Mouse (Mus musculus) liver, embryonic 15.5 days (tissue): Measurements from ENCODE around the gene Amelx. TPM values are rescaled to one million over a fixed set of nuclear protein-coding genes. Genes with fewer than 3 reads are reported as not detected.

Source experiments
- ATAC-seq: fragments of 200-750 bp; cut with Nextera tagmentation; 2 replicates; pipeline ENCODE4 v1.8.0; 2017; ENCODE audit warnings: moderate number of reproducible peaks, mild to moderate bottlenecking, moderate library complexity; ENCODE audit not compliant: insufficient read depth
- H3K27ac ChIP-seq: fragments of 300-500 bp; sonication (generic); replicated peaks from 2 replicates; pipeline ENCODE4 v1.5.1; 2015; ENCODE audit warnings: mild to moderate bottlenecking, inconsistent platforms
- H3K27me3 ChIP-seq: fragments of 300-500 bp; sonication (generic); 2 replicates; pipeline ENCODE4 v1.6.1; 2015; ENCODE audit warnings: mild to moderate bottlenecking, inconsistent platforms
- H3K36me3 ChIP-seq: fragments of 300-500 bp; sonication (generic); replicated peaks from 2 replicates; pipeline ENCODE4 v1.6.1; 2015; ENCODE audit warnings: moderate library complexity, mild to moderate bottlenecking, inconsistent platforms
- H3K4me1 ChIP-seq: fragments of 300-500 bp; sonication (generic); replicated peaks from 2 replicates; pipeline ENCODE4 v1.6.1; 2015; ENCODE audit warnings: inconsistent platforms
- H3K4me2 ChIP-seq: fragments of 300-500 bp; sonication (generic); 2 replicates; pipeline ENCODE4 v1.6.1; 2015; ENCODE audit warnings: moderate library complexity, mild to moderate bottlenecking, inconsistent platforms
- H3K4me3 ChIP-seq: fragments of 300-500 bp; sonication (generic); replicated peaks from 2 replicates; pipeline ENCODE4 v1.5.1; 2015; ENCODE audit warnings: mild to moderate bottlenecking, inconsistent platforms
- H3K9ac ChIP-seq: fragments of 300-500 bp; sonication (generic); 2 replicates; pipeline ENCODE4 v1.6.1; 2015; ENCODE audit warnings: moderate library complexity, mild to moderate bottlenecking, inconsistent platforms
- H3K9me3 ChIP-seq: fragments of 300-500 bp; sonication (generic); replicated peaks from 2 replicates; pipeline ENCODE4 v1.6.1; 2016; ENCODE audit warnings: inconsistent platforms
- WGBS: fragments of 180-500 bp; shearing (Covaris S2); methylation state at CpG from one replicate; pipeline ENCODE4 v1.1.7; 2015; ENCODE audit warnings: mixed read lengths; ENCODE audit not compliant: insufficient replicate concordance; 5-methylcytosine and 5-hydroxymethylcytosine counted together
- polyA plus RNA-seq: library from polyadenylated mRNA; unstranded; fragments of >200 nt; fragmentation: Nextera tagmentation; extraction: Ambion mirVana; gene quantifications from 2 replicates; pipeline ENCODE4 v1.2.1, GENCODE M21; 2015

Gene Amelx
- polyA plus RNA-seq, result not detected in 2 replicates

- Histone ChIP-seq H3K36me3 (no peaks in the 10 kb centered on the region), H3K27ac (no peak within 1 kb of the TSS), H3K4me3 (no peak within 1 kb of the TSS), H3K9ac (no peak within 1 kb of the TSS), H3K27me3 (no peaks in the 10 kb centered on the region), H3K4me1 (no peaks in the 10 kb centered on the region), H3K9me3 (no peaks in the 10 kb centered on the region), H3K4me2 (no peak within 1 kb of the TSS)
- WGBS, result 70% methylated on average over 5 of the region's 5 CpGs
- no peak for ATAC-seq
Measured at GRCm38 (mm10) chrX:169187100-169187499, at the start of gene Amelx. TSS of gene Amelx (minus strand) at chrX:169187200.

GRCm38 (mm10) chrX:169222357-169223062 lies 35.5 kb upstream of the Amelx start:
- Histone ChIP-seq H3K9ac (no peak overlapping the region), H3K36me3 (no peaks in the 10 kb centered on the region), H3K4me1 (no peaks in the 10 kb centered on the region), H3K27ac (no peak overlapping the region), H3K9me3 (no peaks in the 10 kb centered on the region), H3K4me2 (no peak overlapping the region), H3K27me3 (no peaks in the 10 kb centered on the region), H3K4me3 (no peak overlapping the region)
- WGBS, result 39% methylated on average over 3 of the region's 3 CpGs
- no peak for ATAC-seq

GRCm38 (mm10) chrX:169220064-169220463 lies 33.1 kb upstream of the Amelx start:
- Histone ChIP-seq H3K4me3 (no peak overlapping the region), H3K9me3 (no peaks in the 10 kb centered on the region), H3K36me3 (no peaks in the 10 kb centered on the region), H3K9ac (no peak overlapping the region), H3K27me3 (no peaks in the 10 kb centered on the region), H3K4me2 (no peak overlapping the region), H3K4me1 (no peaks in the 10 kb centered on the region), H3K27ac (no peak overlapping the region)
- no peak for ATAC-seq
- 20% methylated on average over 8 of the region's 8 CpGs for WGBS

GRCm38 (mm10) chrX:169210019-169210418 lies 23.0 kb upstream of the Amelx start:
- Histone ChIP-seq H3K9me3 (no peaks in the 10 kb centered on the region), H3K27me3 (no peaks in the 10 kb centered on the region), H3K9ac (no peak overlapping the region), H3K4me2 (no peak overlapping the region), H3K4me3 (no peak overlapping the region), H3K36me3 (no peaks in the 10 kb centered on the region), H3K4me1 (no peaks in the 10 kb centered on the region), H3K27ac (no peak overlapping the region)
- no peak for ATAC-seq
- WGBS, result 51% methylated on average over 3 of the region's 3 CpGs

GRCm38 (mm10) chrX:169178634-169179033 lies 8.4 kb downstream of the Amelx start:
- H3K36me3 ChIP-seq, result no peaks in the 10 kb centered on the region
- H3K4me2 ChIP-seq, result no peak overlapping the region
- H3K9ac ChIP-seq, result no peak overlapping the region
- no peak overlapping the region for H3K4me3 ChIP-seq
- no peaks in the 10 kb centered on the region for H3K4me1 ChIP-seq
- no peaks in the 10 kb centered on the region for H3K9me3 ChIP-seq
- no peaks in the 10 kb centered on the region for H3K27me3 ChIP-seq
- 72% methylated on average over 2 of the region's 2 CpGs for WGBS
- no peak overlapping the region for H3K27ac ChIP-seq
- ATAC-seq, result no peak

GRCm38 (mm10) chrX:169173796-169174195 lies 13.2 kb downstream of the Amelx start:
- no peak overlapping the region for H3K4me3 ChIP-seq
- no peaks in the 10 kb centered on the region for H3K4me1 ChIP-seq
- no peak overlapping the region for H3K4me2 ChIP-seq
- H3K36me3 ChIP-seq, result no peaks in the 10 kb centered on the region
- no peak overlapping the region for H3K9ac ChIP-seq
- H3K27ac ChIP-seq, result no peak overlapping the region
- WGBS, result 50% methylated on average over 1 of the region's 1 CpGs
- H3K27me3 ChIP-seq, result no peaks in the 10 kb centered on the region
- no peak for ATAC-seq
- no peaks in the 10 kb centered on the region for H3K9me3 ChIP-seq

- Histone ChIP-seq H3K4me2 (no peak overlapping the region), H3K9ac (no peak overlapping the region), H3K27ac (no peak overlapping the region), H3K4me3 (no peak overlapping the region), H3K9me3 (no peaks in the 10 kb centered on the region), H3K36me3 (no peaks in the 10 kb centered on the region), H3K4me1 (no peaks in the 10 kb centered on the region), H3K27me3 (no peaks in the 10 kb centered on the region)
- WGBS, result 60% methylated on average over 2 of the region's 2 CpGs
- no peak for ATAC-seq
Measured at GRCm38 (mm10) chrX:169170981-169171380, 16.0 kb downstream of the Amelx start.

GRCm38 (mm10) chrX:169158385-169158784 lies 28.6 kb downstream of the Amelx start:
- ATAC-seq, result no peak

GRCm38 (mm10) chrX:169153805-169154204 lies 33.2 kb downstream of the Amelx start:
- ATAC-seq, result no peak
- no peak overlapping the region for H3K4me3 ChIP-seq

More at GRCm38 (mm10) chrX:169158385-169158784, 28.6 kb downstream of the Amelx start:
- Histone ChIP-seq H3K4me2 (no peak overlapping the region), H3K4me3 (no peak overlapping the region), H3K9ac (no peak overlapping the region), H3K4me1 (no peaks in the 10 kb centered on the region), H3K27ac (no peak overlapping the region), H3K27me3 (no peaks in the 10 kb centered on the region), H3K36me3 (no peaks in the 10 kb centered on the region), H3K9me3 (no peaks in the 10 kb centered on the region)
- 29% methylated on average over 6 of the region's 6 CpGs for WGBS

GRCm38 (mm10) chrX:169140467-169140866 lies 46.5 kb downstream of the Amelx start:
- 70% methylated on average over 9 of the region's 9 CpGs for WGBS
- no peak overlapping the region for H3K4me3 ChIP-seq
- no peaks in the 10 kb centered on the region for H3K4me1 ChIP-seq
- no peak overlapping the region for H3K27ac ChIP-seq
- H3K9ac ChIP-seq, result no peak overlapping the region
- no peaks in the 10 kb centered on the region for H3K27me3 ChIP-seq
- ATAC-seq, result no peak
- no peaks in the 10 kb centered on the region for H3K9me3 ChIP-seq
- H3K36me3 ChIP-seq, result no peaks in the 10 kb centered on the region
- H3K4me2 ChIP-seq, result no peak overlapping the region

More at GRCm38 (mm10) chrX:169153805-169154204, 33.2 kb downstream of the Amelx start:
- no peak overlapping the region for H3K9ac ChIP-seq
- no peak overlapping the region for H3K4me2 ChIP-seq
- no peaks in the 10 kb centered on the region for H3K27me3 ChIP-seq
- H3K9me3 ChIP-seq, result no peaks in the 10 kb centered on the region
- H3K36me3 ChIP-seq, result no peaks in the 10 kb centered on the region
- no peak overlapping the region for H3K27ac ChIP-seq
- H3K4me1 ChIP-seq, result no peaks in the 10 kb centered on the region

GRCm38 (mm10) chrX:169139758-169140157 lies 47.2 kb downstream of the Amelx start:
- 80% methylated on average over 7 of the region's 7 CpGs for WGBS
- Histone ChIP-seq H3K27me3 (no peaks in the 10 kb centered on the region), H3K4me1 (no peaks in the 10 kb centered on the region), H3K4me2 (no peak overlapping the region), H3K36me3 (no peaks in the 10 kb centered on the region), H3K9me3 (no peaks in the 10 kb centered on the region), H3K9ac (no peak overlapping the region), H3K27ac (no peak overlapping the region), H3K4me3 (no peak overlapping the region)
- ATAC-seq, result no peak
